Comparison of ENCODE assay signal across 18 mouse cellular contexts in genomic region chr6:47527129-47527528, GRCm38 (mm10).
"Had no signal": no experiment of that assay in that cellular context is flagged by ENCODE, and none has a peak within 500 bp of the region (broad histone marks: within the 10 kb centered on the region; RNA-seq: fewer than 3 reads in every experiment).

No protein-coding gene starts in this region.

- H3K9me3 ChIP-seq: kidney, embryonic 15.5 days; limb, embryonic 13.5 days; liver, embryonic 15.5 days; megakaryocyte, embryonic 14.5 days; midbrain, embryonic 15.5 days; stomach, embryonic 15.5 days had no signal

- H3K4me2 ChIP-seq: kidney, embryonic 15.5 days; limb, embryonic 13.5 days; liver, embryonic 11.5 days; liver, embryonic 15.5 days; lung, embryonic 14.5 days; midbrain, embryonic 11.5 days; midbrain, embryonic 15.5 days; stomach, embryonic 15.5 days had no signal

- DNase-seq: kidney, postnatal 14 days; left cerebral cortex, postnatal 4 days; lung, embryonic 14.5 days; lung, postnatal 14 days; right cerebral cortex, postnatal 4 days; spleen, adult 18-20 months; thymus, postnatal 36 days had no signal

- ATAC-seq: hindbrain, embryonic 16.5 days had no signal

- H3K27ac ChIP-seq: kidney, embryonic 15.5 days; layer of hippocampus, adult 2 months; limb, embryonic 13.5 days; liver, embryonic 15.5 days; macrophage; midbrain, embryonic 15.5 days; stomach, embryonic 15.5 days had no signal

- H3K9ac ChIP-seq: kidney, embryonic 15.5 days; limb, embryonic 13.5 days; liver, embryonic 15.5 days; lung, embryonic 14.5 days; midbrain, embryonic 15.5 days; stomach, embryonic 15.5 days had no signal

- H3K27me3 ChIP-seq: kidney, embryonic 15.5 days; limb, embryonic 13.5 days; liver, embryonic 15.5 days; megakaryocyte, embryonic 14.5 days; midbrain, embryonic 15.5 days; stomach, embryonic 15.5 days had no signal

- H3K4me3 ChIP-seq: kidney, embryonic 15.5 days; layer of hippocampus, adult 2 months; limb, embryonic 13.5 days; liver, embryonic 15.5 days; megakaryocyte, embryonic 14.5 days; midbrain, embryonic 15.5 days; stomach, embryonic 15.5 days had no signal

- H3K4me1 ChIP-seq: kidney, embryonic 15.5 days; limb, embryonic 13.5 days; liver, embryonic 15.5 days; midbrain, embryonic 15.5 days; stomach, embryonic 15.5 days had no signal
